Mouse (Mus musculus) myocyte (in vitro differentiated cells): Measurements from ENCODE around the gene Arhgef12. TPM values are rescaled to one million over a fixed set of nuclear protein-coding genes. Genes with fewer than 3 reads are reported as not detected.

Experiments
- H3K27me3 ChIP-seq: one replicate; pipeline ENCODE4 v1.6.1; 2011; ENCODE audit not compliant: control insufficient read depth, insufficient read depth, insufficient read length
- H3K36me3 ChIP-seq: one replicate; pipeline ENCODE4 v1.6.1; 2011; ENCODE audit not compliant: control insufficient read depth, insufficient read depth
- H3K4me2 ChIP-seq: one replicate; pipeline ENCODE4 v1.6.1; 2011; ENCODE audit warnings: low read depth, control low read depth
- H3K4me3 ChIP-seq: one replicate; pipeline ENCODE4 v1.5.1; 2011; ENCODE audit warnings: mild to moderate bottlenecking, control low read depth, moderate library complexity
- H3K79me2 ChIP-seq: one replicate; pipeline ENCODE4 v1.6.1; 2011; ENCODE audit not compliant: control insufficient read depth, insufficient read depth
- H3ac ChIP-seq: one replicate; pipeline ENCODE4 v1.6.1; 2011; ENCODE audit not compliant: control insufficient read depth, insufficient read length
- CEBPB ChIP-seq: IDR thresholded peaks from 2 replicates; pipeline ENCODE4 v1.6.1; 2011; ENCODE audit warnings: mild to moderate bottlenecking, moderate library complexity; ENCODE audit not compliant: poor library complexity, insufficient read depth, severe bottlenecking
- E2F4 ChIP-seq: IDR thresholded peaks from one replicate; pipeline ENCODE4 v1.6.1; 2011; ENCODE audit warnings: mild to moderate bottlenecking, control low read depth, moderate library complexity; ENCODE audit not compliant: insufficient read depth
- MAX ChIP-seq: IDR thresholded peaks from one replicate; pipeline ENCODE4 v1.6.1; 2011; ENCODE audit warnings: low read depth, mild to moderate bottlenecking, control low read depth
- MYOD1 ChIP-seq, 3 experiments: IDR thresholded peaks; one replicate each; pipeline ENCODE4 v1.6.1; 2011; ENCODE audit warnings: control low read depth in 2 of 3, low read depth in 2 of 3, mild to moderate bottlenecking in 2 of 3, moderate library complexity in 1 of 3; ENCODE audit not compliant: insufficient read length in 2 of 3, control insufficient read depth in 1 of 3
- MYOG ChIP-seq, 3 experiments: IDR thresholded peaks; one replicate each; pipeline ENCODE4 v1.6.1; 2011; ENCODE audit warnings: control low read depth in 2 of 3, low read depth in 2 of 3, mild to moderate bottlenecking in 2 of 3; ENCODE audit not compliant: insufficient read length in 2 of 3, control insufficient read depth in 1 of 3, insufficient read depth in 1 of 3
- POLR2A ChIP-seq: IDR thresholded peaks from one replicate; pipeline ENCODE4 v1.6.1; 2011; ENCODE audit warnings: low read depth, mild to moderate bottlenecking, control low read depth, moderate library complexity; ENCODE audit not compliant: insufficient read length
- POLR2AphosphoS2 ChIP-seq: IDR thresholded peaks from one replicate; pipeline ENCODE4 v1.6.1; 2011; ENCODE audit warnings: low read depth, control low read depth; ENCODE audit not compliant: insufficient read length
- REST ChIP-seq: IDR thresholded peaks from one replicate; pipeline ENCODE4 v1.6.1; 2011; ENCODE audit warnings: mild to moderate bottlenecking, control low read depth, moderate library complexity; ENCODE audit not compliant: insufficient read depth, insufficient read length
- SRF ChIP-seq: IDR thresholded peaks from one replicate; pipeline ENCODE4 v1.6.1; 2011; ENCODE audit warnings: low read depth; ENCODE audit not compliant: control insufficient read depth, insufficient read length
- TCF12 ChIP-seq: IDR thresholded peaks from one replicate; pipeline ENCODE4 v1.6.1; 2011; ENCODE audit warnings: mild to moderate bottlenecking, control low read depth; ENCODE audit not compliant: poor library complexity, insufficient read depth, severe bottlenecking
- TCF3 ChIP-seq: IDR thresholded peaks from one replicate; pipeline ENCODE4 v1.6.1; 2011; ENCODE audit warnings: low read depth, control low read depth; ENCODE audit not compliant: insufficient read length
- USF1 ChIP-seq: IDR thresholded peaks from one replicate; pipeline ENCODE4 v1.6.1; 2011; ENCODE audit warnings: low read depth, mild to moderate bottlenecking, control low read depth, moderate library complexity
- polyA plus RNA-seq: library from polyadenylated mRNA; unstranded; fragments of >200 nt; fragmentation: generic; extraction: Trizol; gene quantifications from one replicate; pipeline ENCODE4 v1.2.1, GENCODE M21; 2012; ENCODE audit warnings: missing spikeins

The Arhgef12 gene
- polyA plus RNA-seq, 1 experiment: 12.9 TPM

DNA sequence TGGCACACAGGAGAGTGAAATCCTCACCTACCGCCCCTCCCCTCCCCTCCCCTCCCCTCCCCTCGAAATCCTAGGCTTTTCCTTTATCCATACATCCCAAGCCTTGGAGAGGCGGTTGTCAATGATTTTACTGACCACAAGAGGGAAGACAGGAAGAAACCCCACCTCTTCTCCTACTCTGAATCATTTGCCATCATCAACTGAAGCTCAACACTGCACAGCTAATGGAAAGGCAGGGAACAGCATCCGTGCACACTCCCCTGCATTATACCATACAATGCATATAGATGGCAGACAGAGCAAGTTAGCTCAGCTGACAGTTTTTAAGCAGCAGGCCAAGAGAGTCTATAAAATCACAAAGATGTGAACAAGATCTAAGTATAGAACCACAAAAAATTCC lies 35.9 kb downstream of the Arhgef12 start:
- no peak for TF ChIP-seq MAX
- TF ChIP-seq POLR2AphosphoS2: no peak
- TF ChIP-seq SRF: no peak
- no peak for TF ChIP-seq POLR2A
- TF ChIP-seq USF1: no peak
- TF ChIP-seq MYOG (IDR thresholded peaks at IDR 0.05; ENCODE audit: control insufficient read depth in 1 of 3, insufficient read depth in 1 of 3, insufficient read length in 2 of 3, low read depth in 2 of 3): no peak
- Histone ChIP-seq H3K36me3 (no peaks in the 10 kb centered on the region), H3K27me3 (no peaks in the 10 kb centered on the region), H3K4me2 (no peak overlapping the region), H3K79me2 (peaks cover 96% of the 10 kb centered on the region), H3K4me3 (no peak overlapping the region), H3ac (no peak overlapping the region)

DNA sequence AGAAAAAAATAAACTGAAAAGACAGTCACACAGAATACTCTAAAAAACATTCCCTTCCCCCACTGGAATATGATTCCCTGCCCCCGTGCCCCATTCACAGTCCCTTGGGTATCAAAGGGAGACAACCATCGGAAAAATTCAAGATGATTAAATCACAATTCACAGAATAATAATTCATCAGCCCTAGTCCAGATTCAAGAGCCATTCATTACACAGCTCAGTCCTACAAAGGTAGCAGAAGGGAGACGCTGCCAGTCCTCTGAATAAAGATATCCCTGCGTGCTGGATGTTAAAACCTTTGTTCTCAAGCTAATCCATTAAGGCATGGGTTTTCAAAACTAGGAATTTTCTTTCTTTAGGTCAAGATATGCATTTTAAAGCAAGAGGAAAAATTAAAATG lies 36.5 kb downstream of the Arhgef12 start:
- Histone ChIP-seq H3K4me2 (no peak overlapping the region), H3ac (no peak overlapping the region), H3K79me2 (peaks cover 96% of the 10 kb centered on the region), H3K4me3 (no peak overlapping the region), H3K27me3 (no peaks in the 10 kb centered on the region), H3K36me3 (no peaks in the 10 kb centered on the region)
- TF ChIP-seq POLR2A: no peak
- TF ChIP-seq USF1: no peak
- TF ChIP-seq CEBPB: no peak
- no peak for TF ChIP-seq SRF
- TF ChIP-seq E2F4: no peak
- no peak for TF ChIP-seq TCF3
- no peak for TF ChIP-seq MAX
- TF ChIP-seq MYOD1 (IDR thresholded peaks at IDR 0.05; ENCODE audit: control insufficient read depth in 1 of 3, insufficient read length in 2 of 3, low read depth in 2 of 3): no peak
- TF ChIP-seq POLR2AphosphoS2: no peak
- no peak for TF ChIP-seq REST
- TF ChIP-seq TCF12: no peak
- TF ChIP-seq MYOG (IDR thresholded peaks at IDR 0.05; ENCODE audit: control insufficient read depth in 1 of 3, insufficient read depth in 1 of 3, insufficient read length in 2 of 3, low read depth in 2 of 3): no peak

DNA sequence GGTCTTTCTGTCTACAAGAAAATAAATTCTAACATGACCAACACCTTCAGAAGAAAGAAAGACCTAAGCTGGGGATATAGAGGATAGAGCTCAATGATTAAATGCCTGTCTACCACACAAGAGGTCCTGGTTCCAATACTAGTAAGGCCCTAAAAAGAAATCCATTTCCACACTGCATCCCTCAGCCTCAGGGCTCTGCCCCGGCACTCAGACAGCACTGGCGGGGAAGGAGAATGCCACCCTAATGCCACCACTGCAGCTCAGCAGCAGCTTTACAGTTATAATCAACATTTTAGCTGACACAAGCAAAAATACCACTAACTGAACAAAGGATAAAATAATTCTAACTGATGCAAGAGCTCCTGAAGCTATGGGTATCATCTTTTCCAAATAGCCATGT lies 36.9 kb downstream of the Arhgef12 start:
- H3K27me3 ChIP-seq: no peaks in the 10 kb centered on the region
- H3K4me3 ChIP-seq: no peak overlapping the region
- peaks cover 96% of the 10 kb centered on the region for H3K79me2 ChIP-seq
- H3K36me3 ChIP-seq: no peaks in the 10 kb centered on the region
- no peak overlapping the region for H3K4me2 ChIP-seq
- H3ac ChIP-seq: no peak overlapping the region
- TF ChIP-seq TCF3 (no peak), TCF12 (no peak), E2F4 (no peak)

- no peak overlapping the region for H3K4me3 ChIP-seq
- H3K4me2 ChIP-seq: no peak overlapping the region
- no peaks in the 10 kb centered on the region for H3K36me3 ChIP-seq
- TF ChIP-seq MYOD1 (IDR thresholded peaks at IDR 0.05; ENCODE audit: control insufficient read depth in 1 of 3, insufficient read length in 2 of 3, low read depth in 2 of 3): no peak
- no peak for TF ChIP-seq TCF12
- no peak for TF ChIP-seq MYOG (IDR thresholded peaks at IDR 0.05; ENCODE audit: control insufficient read depth in 1 of 3, insufficient read depth in 1 of 3, insufficient read length in 2 of 3, low read depth in 2 of 3)
- TF ChIP-seq REST: no peak
- TF ChIP-seq MAX: no peak
- no peak for TF ChIP-seq CEBPB
- TF ChIP-seq POLR2AphosphoS2: no peak
- TF ChIP-seq POLR2A: no peak
- no peak for TF ChIP-seq TCF3
- no peak for TF ChIP-seq E2F4
- peaks cover 97% of the 10 kb centered on the region for H3K79me2 ChIP-seq
- no peaks in the 10 kb centered on the region for H3K27me3 ChIP-seq
- H3ac ChIP-seq: no peak overlapping the region
Observed at GRCm38 (mm10) chr9:43067896-43068295, 39.1 kb downstream of the Arhgef12 start.

DNA sequence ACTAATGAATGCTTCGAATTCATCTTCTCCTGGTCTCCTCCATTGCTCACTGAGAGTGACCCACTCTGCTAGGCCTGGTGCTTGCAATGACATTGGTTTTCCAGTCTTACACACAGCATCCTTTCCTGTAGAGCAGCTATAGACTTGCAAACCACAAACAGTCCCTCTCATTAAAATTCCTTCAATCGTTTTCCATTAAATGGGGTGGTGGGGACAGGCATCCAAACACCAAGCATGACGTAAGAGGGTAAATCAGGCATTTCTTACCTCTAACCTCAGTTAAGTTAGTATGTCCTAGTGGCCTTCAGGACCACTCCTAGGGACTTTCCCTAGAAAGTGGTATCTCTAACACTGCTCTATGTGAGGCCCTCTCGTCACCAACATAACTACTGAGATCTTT lies 41.8 kb downstream of the Arhgef12 start:
- Histone ChIP-seq H3K27me3 (no peaks in the 10 kb centered on the region), H3ac (no peak overlapping the region), H3K4me2 (no peak overlapping the region), H3K36me3 (no peaks in the 10 kb centered on the region), H3K79me2 (peaks cover 88% of the 10 kb centered on the region), H3K4me3 (no peak overlapping the region)
- TF ChIP-seq TCF12 (no peak), POLR2A (no peak), CEBPB (no peak), MYOG (IDR thresholded peaks at IDR 0.05; ENCODE audit: control insufficient read depth in 1 of 3, insufficient read depth in 1 of 3, insufficient read length in 2 of 3, low read depth in 2 of 3) (no peak), E2F4 (no peak), MAX (no peak), REST (no peak), POLR2AphosphoS2 (no peak)

GRCm38 (mm10) chr9:43061545-43061944 lies 45.5 kb downstream of the Arhgef12 start:
- TF ChIP-seq TCF3 (no peak), REST (no peak), SRF (no peak), POLR2A (no peak), USF1 (no peak), POLR2AphosphoS2 (no peak), MYOG (IDR thresholded peaks at IDR 0.05; ENCODE audit: control insufficient read depth in 1 of 3, insufficient read depth in 1 of 3, insufficient read length in 2 of 3, low read depth in 2 of 3) (no peak), TCF12 (no peak), MAX (no peak), E2F4 (no peak), MYOD1 (IDR thresholded peaks at IDR 0.05; ENCODE audit: control insufficient read depth in 1 of 3, insufficient read length in 2 of 3, low read depth in 2 of 3) (no peak), CEBPB (no peak)
- Histone ChIP-seq H3K4me2 (no peak overlapping the region), H3K4me3 (no peak overlapping the region), H3K79me2 (peaks cover 52% of the 10 kb centered on the region), H3K27me3 (no peaks in the 10 kb centered on the region), H3ac (no peak overlapping the region), H3K36me3 (no peaks in the 10 kb centered on the region)
